Mouse (Mus musculus) retina, postnatal 7 days (tissue): Measurements from ENCODE around the gene Cd101.

Experiments
- DNase-seq: peaks from one replicate; pipeline ENCODE4 v3.0.0-alpha.2; 2012; ENCODE audit warnings: low read depth, low spot score

Cd101 gene

DNA sequence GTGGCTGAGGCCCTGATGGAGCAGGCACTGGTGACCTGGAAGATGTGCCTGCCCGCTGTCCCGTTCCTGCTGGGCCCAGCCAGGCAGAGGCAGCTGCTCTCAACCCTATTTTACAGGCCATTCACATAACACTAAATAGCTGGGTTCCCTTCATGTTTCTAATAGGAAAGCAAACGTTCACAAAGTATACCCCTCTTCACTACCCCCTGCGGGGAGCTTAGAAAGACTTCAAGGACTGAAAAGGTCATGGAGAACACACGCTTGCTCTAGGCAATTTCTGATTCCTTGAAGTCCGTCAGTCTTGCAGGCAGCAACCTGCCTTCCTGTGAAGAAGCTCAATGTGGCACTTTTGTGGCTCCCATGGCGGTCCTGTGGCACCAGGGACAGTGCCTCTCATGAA lies 12.6 kb upstream of the Cd101 start:
- no peak for DNase-seq

DNA sequence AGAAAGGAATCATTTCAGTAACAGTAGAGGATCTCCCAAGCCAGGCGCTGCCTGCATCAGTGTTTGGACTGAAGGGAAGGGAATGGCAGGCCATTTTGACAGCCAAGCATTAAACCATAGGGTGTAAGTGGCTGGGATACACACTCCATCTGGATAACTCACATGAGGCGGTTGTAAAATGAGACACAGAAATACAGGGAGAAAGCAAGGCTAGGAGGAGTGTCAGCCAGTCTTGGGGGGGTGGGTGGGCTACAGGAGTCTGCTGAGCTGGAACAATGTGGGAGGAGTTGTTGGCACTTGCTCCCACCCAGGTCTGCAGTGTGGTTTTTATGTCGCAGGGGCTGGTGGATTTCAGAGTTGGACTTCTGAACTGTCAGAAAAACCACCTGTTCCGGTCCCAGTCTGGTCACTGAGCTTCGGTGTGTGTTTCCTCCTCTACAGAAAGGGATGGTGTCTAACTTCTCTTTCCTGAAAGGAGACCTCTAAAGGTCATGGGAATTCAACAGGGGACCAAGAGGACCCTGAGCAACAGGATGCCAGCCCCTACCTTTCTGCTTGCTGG lies 8.7 kb upstream of the Cd101 start:
- DNase-seq, result no peak

DNA sequence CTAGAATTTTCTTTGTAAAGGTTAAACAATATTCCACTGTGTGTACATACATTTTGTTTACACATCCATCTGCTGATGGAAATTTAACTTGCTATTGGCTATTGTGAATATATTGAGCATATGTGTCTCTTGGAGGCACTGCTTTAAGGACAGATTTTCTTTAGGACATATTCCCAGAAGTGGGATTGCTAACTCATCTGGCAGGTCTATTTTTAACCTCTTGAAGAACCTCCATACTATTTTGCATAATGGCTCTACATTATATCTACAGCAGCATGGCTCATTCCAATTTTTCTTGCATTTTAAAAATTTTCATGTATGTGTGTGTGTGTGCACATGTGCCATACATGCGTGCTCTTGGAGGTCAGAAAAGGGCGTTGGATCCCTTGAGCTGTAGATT lies 6.6 kb upstream of the Cd101 start:
- no peak for DNase-seq

DNA sequence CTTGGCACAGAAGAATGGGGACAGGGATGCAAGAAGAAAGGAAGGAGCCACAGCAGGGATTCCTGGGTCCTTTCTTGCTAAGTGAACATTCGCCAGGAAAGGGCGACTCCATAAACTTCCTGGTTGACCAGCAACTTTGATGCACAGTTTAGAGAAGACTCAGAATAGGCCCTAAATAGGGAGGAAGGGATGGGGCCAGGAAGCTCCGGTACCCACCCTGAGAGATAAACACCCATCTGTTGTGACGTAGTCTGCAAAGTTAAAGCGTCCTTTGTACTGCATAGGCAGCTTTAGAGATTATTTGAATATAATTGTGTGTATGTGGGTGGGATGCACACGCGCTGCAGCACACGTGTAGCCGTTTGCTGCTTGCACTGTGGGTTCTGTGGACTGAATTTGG lies 5.2 kb upstream of the Cd101 start:
- no peak for DNase-seq

DNA sequence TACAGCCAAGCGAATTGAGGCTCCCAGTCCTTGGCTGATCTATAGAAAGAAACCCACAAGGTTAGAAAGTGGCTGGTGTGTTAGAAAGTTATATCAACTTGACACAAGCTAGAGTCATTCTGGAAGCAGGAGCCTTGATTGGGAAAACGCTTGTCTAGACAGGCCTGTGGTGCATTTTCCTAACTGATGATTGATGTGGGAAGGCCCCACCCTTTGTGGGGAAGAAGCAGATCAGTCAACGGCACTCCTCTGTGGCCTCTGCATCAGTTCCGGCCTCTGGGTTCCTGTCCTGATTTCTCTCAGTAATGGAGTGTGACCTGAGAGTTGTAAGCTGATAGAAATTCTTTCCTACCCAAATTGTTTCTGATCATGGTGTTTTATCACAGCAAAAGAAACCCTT lies 4.3 kb upstream of the Cd101 start:
- no peak for DNase-seq

DNA sequence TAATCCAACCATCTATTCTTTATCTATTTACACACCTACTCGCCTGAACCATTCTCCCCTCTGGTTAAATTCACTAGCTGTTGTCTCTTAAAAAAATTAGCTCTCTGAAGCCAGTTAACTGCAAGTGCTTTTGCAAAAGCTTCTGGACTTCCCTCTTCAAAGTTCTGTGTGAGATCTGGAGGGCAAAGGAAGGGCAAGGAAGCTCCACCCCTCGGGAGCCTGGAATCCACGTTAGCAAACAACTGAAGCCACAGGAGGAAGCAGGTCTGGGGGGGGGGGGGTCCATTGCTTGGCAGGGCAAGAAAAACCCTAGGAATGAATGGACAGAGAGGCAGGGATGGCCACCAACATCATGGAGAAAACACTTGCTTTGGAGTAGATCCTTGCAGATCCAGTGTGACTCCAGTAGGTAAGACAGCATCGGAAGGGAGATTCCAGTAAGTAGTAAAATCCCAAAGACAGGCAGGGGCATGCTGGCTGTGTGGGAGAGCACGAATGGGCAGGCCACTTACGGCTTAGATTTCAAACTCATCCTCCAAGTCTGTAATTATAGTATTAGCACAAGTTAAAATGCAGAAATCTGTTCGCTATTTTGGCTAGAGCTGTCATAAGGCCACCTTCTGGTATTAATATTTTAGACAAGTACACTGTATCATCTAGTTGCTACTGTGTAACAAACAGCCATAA lies 2.2 kb upstream of the Cd101 start:
- DNase-seq, result no peak

DNA sequence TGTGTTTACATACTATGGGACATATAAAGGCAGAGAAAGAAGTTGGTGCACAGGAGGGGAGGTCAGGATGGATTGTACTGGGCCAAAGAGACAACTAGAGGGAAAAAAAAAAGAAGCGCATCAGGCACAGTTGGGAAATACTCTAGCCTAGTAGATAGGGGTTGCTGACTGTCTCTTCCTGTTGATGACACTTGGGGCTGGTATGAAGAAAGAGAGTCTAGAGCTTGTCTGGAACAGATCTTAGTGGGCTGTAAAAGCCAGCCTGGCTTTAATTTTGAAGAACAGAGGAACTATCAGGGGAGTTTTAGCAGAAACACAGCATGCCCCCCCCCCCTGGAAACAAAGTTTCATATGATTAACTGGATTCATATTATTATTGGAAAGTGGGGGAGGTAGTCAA lies 1.3 kb upstream of the Cd101 start:
- no peak for DNase-seq

DNA sequence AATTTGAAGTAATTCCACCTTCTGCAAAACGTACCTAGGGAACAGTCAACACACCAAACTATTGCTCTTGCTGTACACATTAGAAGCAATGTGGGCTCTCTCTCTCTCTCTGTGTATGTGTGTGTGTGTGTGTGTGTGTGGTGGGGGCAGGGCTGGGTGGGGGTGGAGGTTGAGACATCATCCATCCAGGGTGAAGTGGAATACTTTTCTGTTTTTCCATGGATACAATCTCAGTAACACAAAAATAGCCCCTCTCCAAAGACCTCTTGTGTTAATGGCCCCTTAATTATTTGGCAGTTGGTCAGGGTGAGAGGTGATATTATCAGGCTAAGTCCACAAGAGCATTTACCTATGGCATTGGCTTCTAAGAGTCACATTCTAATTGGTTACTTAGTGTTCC lies 2.6 kb downstream of the Cd101 start:
- DNase-seq, result no peak

DNA sequence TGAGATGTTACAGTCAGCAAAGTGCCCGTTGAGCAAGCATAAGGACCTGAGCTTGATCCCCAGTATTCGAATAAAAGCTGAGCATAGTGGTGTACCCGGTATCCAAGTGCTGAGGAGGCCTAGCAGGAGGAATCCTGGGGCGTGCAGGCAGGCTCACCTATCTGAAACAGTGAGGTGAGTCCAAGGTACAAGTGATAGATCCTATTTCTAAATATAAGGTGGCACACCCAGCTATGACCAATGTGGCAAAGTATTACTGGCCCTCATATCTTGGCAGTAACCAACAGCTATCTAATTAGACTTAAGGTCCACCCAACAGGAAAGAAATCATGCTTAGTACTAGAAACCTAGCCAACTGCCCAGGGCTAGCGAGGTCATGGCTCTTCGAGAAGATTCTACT lies 6.4 kb downstream of the Cd101 start:
- no peak for DNase-seq

DNA sequence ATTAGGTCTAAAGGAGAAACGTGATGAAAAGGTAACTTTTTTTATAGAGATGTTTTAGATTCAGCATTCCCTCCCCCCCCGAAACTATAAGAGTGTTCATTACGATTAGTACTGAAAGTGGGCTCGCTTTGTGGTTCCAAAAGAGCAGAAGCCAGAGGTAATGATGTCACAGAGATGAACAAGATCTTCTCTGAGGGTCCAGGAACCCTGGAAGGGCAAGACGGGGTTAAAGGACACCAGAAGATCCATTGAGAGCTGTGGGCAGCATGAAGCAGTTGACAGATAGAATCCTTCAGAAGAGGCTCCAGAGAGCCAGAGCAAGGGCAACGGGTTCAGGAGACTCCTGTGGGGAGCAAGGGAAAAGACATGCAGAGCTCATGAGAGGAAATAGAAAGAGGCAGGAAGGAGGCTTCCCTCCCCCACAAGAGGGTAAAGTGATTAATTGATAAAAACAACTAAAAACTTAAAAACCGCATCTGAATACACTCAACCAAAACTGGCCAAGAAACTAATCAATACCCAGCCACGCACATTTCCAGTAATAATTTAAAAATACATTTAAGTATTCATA lies 7.8 kb downstream of the Cd101 start:
- no peak for DNase-seq

DNA sequence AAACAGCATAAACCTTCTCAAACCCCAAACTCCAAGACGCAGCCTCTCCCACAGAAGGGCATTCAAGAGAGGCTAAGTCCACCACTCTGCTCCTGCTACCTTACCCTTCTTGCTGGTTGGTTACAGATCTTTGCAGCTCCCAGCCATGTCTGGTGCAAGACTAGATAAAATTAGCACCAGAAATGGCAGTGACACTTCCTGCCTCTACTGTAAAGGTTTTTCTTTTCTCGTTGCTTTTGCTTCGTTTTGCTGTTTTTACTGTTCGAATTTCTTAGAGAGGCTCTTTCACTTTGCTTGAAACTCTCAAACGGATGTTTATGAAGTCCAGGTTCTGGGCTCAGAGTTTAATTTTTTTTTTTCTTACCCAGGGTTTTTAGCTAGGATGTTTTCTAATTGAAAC lies 8.3 kb downstream of the Cd101 start:
- DNase-seq, result no peak

DNA sequence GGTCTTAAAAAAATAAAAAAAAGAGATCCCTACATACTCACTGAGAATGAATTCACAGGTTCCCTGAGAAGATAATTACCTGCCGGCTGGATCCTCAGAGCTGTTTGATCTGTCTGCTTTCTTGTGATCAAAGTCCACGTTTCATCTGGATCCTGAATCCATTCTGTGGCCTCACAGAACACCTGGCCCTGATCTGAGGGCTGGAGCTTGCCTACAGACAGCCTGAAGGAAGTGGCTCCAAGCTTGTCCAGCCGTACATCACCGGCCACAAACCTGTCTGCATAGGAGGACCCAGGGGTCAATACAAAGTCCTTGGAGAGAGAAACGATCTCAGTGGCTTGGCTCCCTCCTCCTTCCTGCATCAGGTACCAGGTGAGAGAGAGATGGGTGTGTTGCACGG lies 10.9 kb downstream of the Cd101 start:
- DNase-seq, result no peak

DNA sequence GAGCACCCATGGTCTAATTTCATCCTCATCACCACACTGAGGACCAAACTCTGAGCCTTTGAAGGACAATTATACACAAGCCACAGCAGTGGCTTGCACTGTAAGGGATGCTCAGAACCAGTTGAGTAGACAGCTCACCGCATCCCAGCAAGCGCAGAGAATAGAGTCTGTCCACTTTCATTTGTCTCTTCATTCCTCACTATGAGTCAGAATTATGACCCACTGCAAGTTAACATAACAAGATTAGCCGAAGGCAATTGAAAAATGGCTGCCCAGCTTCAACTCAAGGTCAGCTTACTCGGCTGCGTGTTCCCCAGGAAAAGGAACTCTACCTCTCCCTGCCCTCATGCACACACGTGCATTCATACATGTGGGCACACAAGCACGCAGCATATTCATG lies 13.3 kb downstream of the Cd101 start:
- no peak for DNase-seq

DNA sequence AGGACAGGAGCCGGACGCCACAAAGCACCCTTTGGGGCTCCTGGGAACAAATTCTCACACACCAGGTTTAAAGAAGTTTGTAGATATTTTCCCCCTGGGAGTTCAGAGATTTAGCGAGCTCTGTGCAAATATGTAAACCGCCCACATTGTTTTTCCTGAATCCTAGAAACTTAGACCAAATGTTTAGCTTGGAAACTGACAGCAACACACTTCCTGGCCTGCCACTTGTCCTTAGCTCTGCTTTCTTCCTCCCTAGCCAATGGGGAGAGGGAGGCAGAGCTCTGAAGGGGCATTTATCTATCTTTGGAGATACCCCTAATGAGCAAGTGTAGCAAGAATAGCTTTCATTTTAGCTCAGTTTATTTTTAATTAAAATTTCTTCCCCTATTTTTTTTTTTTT lies 14.1 kb downstream of the Cd101 start:
- no peak for DNase-seq

DNA sequence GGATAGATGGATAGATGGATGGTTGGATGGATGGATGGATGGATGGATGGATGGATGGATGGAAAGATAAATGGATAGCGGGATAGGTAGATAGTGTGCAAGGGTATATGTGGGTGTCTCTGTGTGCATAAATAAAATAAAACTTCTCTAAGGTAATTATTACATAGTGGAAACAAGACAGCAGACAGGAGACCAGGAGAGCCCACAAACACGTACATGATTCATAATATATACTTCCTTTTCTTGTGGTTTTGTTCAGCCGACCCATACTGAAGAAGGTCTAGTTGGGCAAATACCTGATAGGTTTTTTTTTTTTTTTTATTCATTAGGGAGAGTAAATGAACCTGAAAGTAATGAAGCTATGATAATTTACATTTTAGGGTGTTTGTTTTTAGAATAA lies 15.8 kb downstream of the Cd101 start:
- no peak for DNase-seq

DNA sequence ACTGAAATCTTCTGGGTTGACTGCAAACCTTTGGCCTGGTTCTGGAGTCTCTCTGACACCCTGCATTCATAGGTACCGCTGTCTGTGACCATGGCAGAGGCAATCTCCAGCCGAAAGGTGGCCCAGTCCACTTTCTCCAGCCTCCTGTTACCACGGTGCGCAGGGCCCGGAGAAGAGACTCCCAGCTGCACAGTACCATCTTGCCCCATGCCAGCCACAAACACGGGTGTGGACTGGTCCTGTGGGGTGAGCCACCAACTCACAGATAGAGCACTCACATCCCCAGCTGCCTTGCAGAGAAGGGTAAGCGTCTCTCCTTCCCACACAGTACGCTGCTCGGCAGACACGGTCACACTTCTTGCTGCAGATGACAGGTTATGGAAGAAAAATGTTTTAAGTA lies 16.4 kb downstream of the Cd101 start:
- DNase-seq, result no peak

DNA sequence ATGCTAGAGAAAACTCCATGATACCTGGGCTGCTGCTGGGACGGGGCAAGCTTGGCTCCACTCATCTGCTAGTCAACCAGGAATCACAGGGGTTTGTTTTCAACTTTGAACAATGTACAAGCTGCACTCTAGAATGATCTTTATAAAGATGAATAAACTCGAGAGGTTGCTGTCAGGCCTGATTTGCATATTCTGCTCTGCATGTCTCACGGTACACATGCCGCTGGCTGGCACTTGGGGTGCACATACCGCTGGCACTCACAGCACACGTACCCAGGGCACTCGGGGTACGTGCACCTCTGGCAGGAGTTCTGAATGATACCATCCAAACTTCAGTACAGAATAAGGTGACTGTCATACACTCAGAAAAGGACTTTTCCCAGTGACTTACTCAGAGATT lies 16.8 kb downstream of the Cd101 start:
- no peak for DNase-seq

DNA sequence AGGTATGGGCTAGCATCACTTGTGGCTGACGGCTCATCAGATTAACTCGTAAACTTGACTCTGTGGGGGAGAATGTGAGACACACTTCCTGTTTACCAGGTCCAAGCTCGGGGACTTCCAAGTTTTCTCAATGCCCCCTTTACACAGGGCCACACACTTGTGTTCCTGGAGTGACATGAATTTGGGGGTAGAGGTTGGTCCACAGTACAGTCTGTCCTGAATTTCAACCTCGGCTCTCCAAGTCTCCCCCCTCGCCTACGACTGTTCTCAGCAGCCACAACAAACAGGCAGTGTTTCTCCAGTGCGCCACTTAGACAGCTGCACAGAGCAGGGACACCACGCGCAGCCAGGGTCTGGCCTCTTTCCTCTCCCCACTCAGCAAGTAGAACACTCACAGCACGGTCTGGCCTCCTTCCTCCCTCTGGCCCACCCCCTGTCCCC lies 17.2 kb downstream of the Cd101 start:
- no peak for DNase-seq

DNA sequence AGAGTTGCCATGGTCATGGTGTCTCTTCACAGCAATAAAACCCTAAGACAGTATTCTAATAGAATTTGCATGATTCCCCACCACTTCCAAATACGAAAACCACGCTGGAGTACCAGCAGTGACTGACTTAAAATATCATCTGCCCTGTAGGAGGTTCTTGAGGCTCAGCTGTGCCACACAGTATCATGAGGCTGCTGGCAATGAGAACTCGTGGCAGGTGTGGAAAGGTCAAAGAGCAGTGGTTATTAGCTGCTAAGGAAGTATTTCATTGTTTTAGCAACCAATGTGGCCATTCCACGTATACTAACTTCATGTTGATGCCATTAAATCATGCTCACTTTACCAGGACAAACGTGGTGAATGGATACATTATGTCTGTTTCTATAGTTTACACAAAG lies 18.2 kb downstream of the Cd101 start:
- no peak for DNase-seq

DNA sequence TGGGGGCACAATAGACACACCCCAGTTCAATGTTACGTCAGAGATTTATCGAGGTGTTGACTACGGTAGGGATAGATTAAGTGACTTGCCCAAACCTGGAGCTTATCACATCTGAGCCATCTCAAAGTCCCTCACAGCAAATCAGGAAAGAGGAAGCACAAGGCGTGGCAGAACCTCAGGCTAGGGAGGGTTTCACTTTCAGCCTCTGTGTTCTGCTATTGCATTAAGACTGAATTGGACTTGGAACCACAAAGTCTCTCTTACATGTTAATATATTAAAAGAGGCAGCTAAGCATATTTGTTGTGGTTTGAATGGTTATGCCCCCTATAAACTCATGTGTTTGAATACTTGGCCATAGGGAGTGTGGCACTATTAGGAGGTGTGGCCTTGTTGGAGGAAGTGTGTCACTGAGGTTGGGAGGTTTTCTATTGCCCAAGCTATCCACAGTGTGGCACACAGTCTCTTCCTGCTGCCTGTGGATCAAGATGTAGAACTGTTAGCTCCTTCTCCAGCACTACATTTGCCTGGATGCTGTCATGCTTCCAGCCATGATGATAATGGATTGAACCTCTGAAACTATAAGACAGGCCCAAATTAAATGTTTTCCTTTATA lies 18.7 kb downstream of the Cd101 start:
- DNase-seq, result no peak

DNA sequence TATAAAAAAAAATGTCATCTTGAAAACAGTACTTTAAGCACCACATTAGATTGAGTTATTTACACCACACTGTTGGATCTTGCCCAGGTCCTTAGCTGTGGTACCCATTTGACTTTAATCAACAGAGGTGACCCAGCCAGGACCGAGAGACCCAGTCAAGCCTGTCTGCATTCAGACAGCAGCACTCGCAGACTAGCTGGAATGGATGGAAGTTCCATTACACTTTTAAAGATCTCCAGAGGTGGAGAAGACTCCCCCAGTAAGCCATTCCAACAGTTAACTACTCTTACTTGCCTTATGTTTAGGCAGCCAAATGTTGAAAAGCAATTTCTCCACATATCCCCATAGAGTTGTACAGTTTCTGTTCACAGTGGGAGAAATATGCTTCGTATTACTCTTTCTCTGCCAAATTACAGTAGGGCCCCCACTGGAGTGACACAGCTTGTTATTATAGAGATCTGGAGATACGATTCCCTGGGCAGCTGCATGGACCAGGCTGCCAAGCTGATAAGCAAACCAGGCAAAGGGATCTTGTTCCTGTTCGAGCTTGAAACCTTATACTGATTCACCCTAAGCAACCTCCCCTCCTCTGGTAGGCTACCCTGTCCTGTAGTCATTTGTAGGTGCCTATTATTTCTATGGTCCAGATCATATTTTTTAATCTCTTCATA lies 22.1 kb downstream of the Cd101 start:
- DNase-seq, result no peak

DNA sequence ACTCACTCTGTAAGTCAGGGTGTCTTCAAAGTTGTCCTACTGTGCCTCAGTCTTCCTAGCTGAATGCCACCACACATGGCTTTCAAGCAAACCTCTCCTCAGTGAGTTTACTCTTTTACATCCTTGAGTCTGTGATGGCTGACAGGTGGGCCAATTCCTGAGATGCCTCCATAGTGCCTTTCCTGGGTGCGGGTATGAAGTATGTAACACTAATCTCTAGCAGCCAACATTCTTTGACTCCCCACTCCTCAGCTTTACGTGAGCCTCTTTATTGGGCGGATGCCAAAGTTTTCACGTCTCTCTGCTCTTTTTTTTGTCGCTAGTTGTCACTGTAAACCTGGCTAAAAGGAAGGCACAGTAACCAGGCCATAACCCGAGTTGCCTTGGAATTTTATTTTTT lies 24.0 kb downstream of the Cd101 start:
- no peak for DNase-seq
